Mouse (Mus musculus): ENCODE measurements around the gene Dpm2.

Dpm2 gene

GRCm38 (mm10) chr2:32539452-32539981, 31.1 kb upstream of the Dpm2 start:
- Histone ChIP-seq H3K9me3 (ENCODE audit: low read length) (no peaks in the 10 kb centered on the region), H3K27me3 (ENCODE audit: insufficient read depth, low read length) (peaks cover 4% of the 10 kb centered on the region; the same call in 1 of the 2 replicates), H3K4me3 (replicated peaks; ENCODE audit: low read length) (peak overlapping the region; percentile 11), H3K36me3 (ENCODE audit: insufficient read depth, low read length) (peaks cover 13% of the 10 kb centered on the region), H3K4me1 (replicated peaks; ENCODE audit: low read depth, low read length) (peaks cover 79% of the 10 kb centered on the region)
- TF ChIP-seq CTCF (conservative IDR thresholded peaks at IDR 0.05; ENCODE audit: low read length): no peak
- no peak for TF ChIP-seq POU5F1 (IDR thresholded peaks at IDR 0.05; ENCODE audit: borderline replicate concordance, low read length)
- TF ChIP-seq NANOG (IDR thresholded peaks at IDR 0.05; ENCODE audit: borderline replicate concordance, low read length): peak; percentile 25; the same call in 1 of the 2 replicates

- Histone ChIP-seq H3K36me3 (ENCODE audit: insufficient read depth, low read length) (peaks cover 29% of the 10 kb centered on the region), H3K27me3 (ENCODE audit: insufficient read depth, low read length) (no peaks in the 10 kb centered on the region), H3K4me3 (replicated peaks; ENCODE audit: low read length) (no peak overlapping the region), H3K9me3 (ENCODE audit: low read length) (no peaks in the 10 kb centered on the region), H3K4me1 (replicated peaks; ENCODE audit: low read depth, low read length) (peaks cover 88% of the 10 kb centered on the region)
- no peak for TF ChIP-seq CTCF (conservative IDR thresholded peaks at IDR 0.05; ENCODE audit: low read length)
These were observed 29.2 kb upstream of the Dpm2 start for GRCm38 (mm10) chr2:32541333-32541908.

- Histone ChIP-seq H3K4me1 (replicated peaks; ENCODE audit: low read depth, low read length) (peaks cover 87% of the 10 kb centered on the region), H3K4me3 (replicated peaks; ENCODE audit: low read length) (no peak overlapping the region), H3K27me3 (ENCODE audit: insufficient read depth, low read length) (no peaks in the 10 kb centered on the region), H3K36me3 (ENCODE audit: insufficient read depth, low read length) (peaks cover 35% of the 10 kb centered on the region), H3K9me3 (ENCODE audit: low read length) (no peaks in the 10 kb centered on the region)
- TF ChIP-seq NANOG (IDR thresholded peaks at IDR 0.05; ENCODE audit: borderline replicate concordance, low read length) (no peak), CTCF (conservative IDR thresholded peaks at IDR 0.05; ENCODE audit: low read length) (no peak), POU5F1 (IDR thresholded peaks at IDR 0.05; ENCODE audit: borderline replicate concordance, low read length) (no peak)
These were observed 28.6 kb upstream of the Dpm2 start for GRCm38 (mm10) chr2:32541986-32542573.

- no peak for TF ChIP-seq CTCF (conservative IDR thresholded peaks at IDR 0.05; ENCODE audit: low read length)
- no peak for TF ChIP-seq POU5F1 (IDR thresholded peaks at IDR 0.05; ENCODE audit: borderline replicate concordance, low read length)
- no peak for TF ChIP-seq NANOG (IDR thresholded peaks at IDR 0.05; ENCODE audit: borderline replicate concordance, low read length)
- no peaks in the 10 kb centered on the region for H3K27me3 ChIP-seq (ENCODE audit: insufficient read depth, low read length)
- H3K4me1 ChIP-seq (replicated peaks; ENCODE audit: low read depth, low read length): peaks cover 82% of the 10 kb centered on the region
- peaks cover 44% of the 10 kb centered on the region for H3K36me3 ChIP-seq (ENCODE audit: insufficient read depth, low read length)
- no peak overlapping the region for H3K4me3 ChIP-seq (replicated peaks; ENCODE audit: low read length)
- H3K9me3 ChIP-seq (ENCODE audit: low read length): no peaks in the 10 kb centered on the region
These were observed 27.6 kb upstream of the Dpm2 start for GRCm38 (mm10) chr2:32543031-32543449.

GRCm38 (mm10) chr2:32546951-32547350, 23.7 kb upstream of the Dpm2 start:
- Histone ChIP-seq H3K36me3 (ENCODE audit: insufficient read depth, low read length) (peaks cover 67% of the 10 kb centered on the region), H3K27me3 (ENCODE audit: insufficient read depth, low read length) (no peaks in the 10 kb centered on the region), H3K4me3 (replicated peaks; ENCODE audit: low read length) (no peak overlapping the region), H3K9me3 (ENCODE audit: low read length) (no peaks in the 10 kb centered on the region), H3K4me1 (replicated peaks; ENCODE audit: low read depth, low read length) (peaks cover 68% of the 10 kb centered on the region)
- TF ChIP-seq POU5F1 (IDR thresholded peaks at IDR 0.05; ENCODE audit: borderline replicate concordance, low read length) (no peak), NANOG (IDR thresholded peaks at IDR 0.05; ENCODE audit: borderline replicate concordance, low read length) (no peak), CTCF (conservative IDR thresholded peaks at IDR 0.05; ENCODE audit: low read length) (no peak)

- no peak for TF ChIP-seq NANOG (IDR thresholded peaks at IDR 0.05; ENCODE audit: borderline replicate concordance, low read length)
- no peak for TF ChIP-seq CTCF (conservative IDR thresholded peaks at IDR 0.05; ENCODE audit: low read length)
- TF ChIP-seq POU5F1 (IDR thresholded peaks at IDR 0.05; ENCODE audit: borderline replicate concordance, low read length): no peak
- Histone ChIP-seq H3K36me3 (ENCODE audit: insufficient read depth, low read length) (peaks cover 63% of the 10 kb centered on the region), H3K4me3 (replicated peaks; ENCODE audit: low read length) (no peak overlapping the region), H3K27me3 (ENCODE audit: insufficient read depth, low read length) (no peaks in the 10 kb centered on the region), H3K9me3 (ENCODE audit: low read length) (no peaks in the 10 kb centered on the region), H3K4me1 (replicated peaks; ENCODE audit: low read depth, low read length) (peaks cover 66% of the 10 kb centered on the region)
These were observed 23.3 kb upstream of the Dpm2 start for GRCm38 (mm10) chr2:32547380-32547779.

GRCm38 (mm10) chr2:32547964-32548739, 22.5 kb upstream of the Dpm2 start:
- H3K27me3 ChIP-seq (ENCODE audit: insufficient read depth, low read length): no peaks in the 10 kb centered on the region
- peaks cover 61% of the 10 kb centered on the region for H3K4me1 ChIP-seq (replicated peaks; ENCODE audit: low read depth, low read length)
- H3K4me3 ChIP-seq (replicated peaks; ENCODE audit: low read length): no peak overlapping the region
- no peaks in the 10 kb centered on the region for H3K9me3 ChIP-seq (ENCODE audit: low read length)
- TF ChIP-seq POU5F1 (IDR thresholded peaks at IDR 0.05; ENCODE audit: borderline replicate concordance, low read length) (no peak), CTCF (conservative IDR thresholded peaks at IDR 0.05; ENCODE audit: low read length) (no peak), NANOG (IDR thresholded peaks at IDR 0.05; ENCODE audit: borderline replicate concordance, low read length) (no peak)
- H3K36me3 ChIP-seq (ENCODE audit: insufficient read depth, low read length): peaks cover 63% of the 10 kb centered on the region

- H3K9me3 ChIP-seq (ENCODE audit: low read length): no peaks in the 10 kb centered on the region
- no peaks in the 10 kb centered on the region for H3K27me3 ChIP-seq (ENCODE audit: insufficient read depth, low read length)
- TF ChIP-seq POU5F1 (IDR thresholded peaks at IDR 0.05; ENCODE audit: borderline replicate concordance, low read length) (no peak), NANOG (IDR thresholded peaks at IDR 0.05; ENCODE audit: borderline replicate concordance, low read length) (no peak), CTCF (conservative IDR thresholded peaks at IDR 0.05; ENCODE audit: low read length) (no peak)
- peaks cover 61% of the 10 kb centered on the region for H3K36me3 ChIP-seq (ENCODE audit: insufficient read depth, low read length)
- no peak overlapping the region for H3K4me3 ChIP-seq (replicated peaks; ENCODE audit: low read length)
- peaks cover 65% of the 10 kb centered on the region for H3K4me1 ChIP-seq (replicated peaks; ENCODE audit: low read depth, low read length)
These were observed 21.5 kb upstream of the Dpm2 start for GRCm38 (mm10) chr2:32549171-32549570.

Measured in E14TG2a.4 (cell line).